Mouse (Mus musculus) forebrain, embryonic 11.5 days (tissue): ENCODE measurements around the gene H2-Eb2. TPM values are rescaled to one million over a fixed set of nuclear protein-coding genes. Genes with fewer than 3 reads are reported as not detected.
A peak's percentile ranks its signal among the peaks of the same experiment; 100 is the strongest.

ENCODE experiments used
- ATAC-seq: fragments of 200-750 bp; cut with Nextera tagmentation; replicated peaks from 2 replicates; pipeline ENCODE4 v1.8.0; 2017; ENCODE audit warnings: moderate TSS enrichment; ENCODE audit not compliant: low FRiP score
- DNase-seq: peaks from one replicate; pipeline ENCODE4 v3.0.0-alpha.2; 2017; ENCODE audit warnings: low spot score
- H3K27ac ChIP-seq: fragments of 300-500 bp; sonication (generic); 2 replicates; pipeline ENCODE4 v1.5.1; 2014; ENCODE audit warnings: low read depth, low read length
- H3K27me3 ChIP-seq: fragments of 300-500 bp; sonication (generic); 2 replicates; pipeline ENCODE4 v1.6.1; 2014; ENCODE audit warnings: mild to moderate bottlenecking, low read length, mixed read lengths; ENCODE audit not compliant: control insufficient read depth, insufficient read depth
- H3K36me3 ChIP-seq: fragments of 300-500 bp; sonication (generic); 2 replicates; pipeline ENCODE4 v1.6.1; 2014; ENCODE audit warnings: mild to moderate bottlenecking, low read length, moderate library complexity, mixed read lengths; ENCODE audit not compliant: control insufficient read depth, insufficient read depth
- H3K4me1 ChIP-seq: fragments of 300-500 bp; sonication (generic); replicated peaks from 2 replicates; pipeline ENCODE4 v1.6.1; 2014; ENCODE audit warnings: low read length, mixed read lengths; ENCODE audit not compliant: control insufficient read depth, insufficient read depth
- H3K4me2 ChIP-seq: fragments of 300-500 bp; sonication (generic); 2 replicates; pipeline ENCODE4 v1.6.1; 2014; ENCODE audit warnings: low read depth, mild to moderate bottlenecking, low read length, moderate library complexity, mixed read lengths; ENCODE audit not compliant: severe bottlenecking
- H3K4me3 ChIP-seq: fragments of 300-500 bp; sonication (generic); 2 replicates; pipeline ENCODE4 v1.5.1; 2014; ENCODE audit warnings: low read depth, low read length
- H3K9ac ChIP-seq: fragments of 300-500 bp; sonication (generic); 2 replicates; pipeline ENCODE4 v1.6.1; 2014; ENCODE audit warnings: low read length
- H3K9me3 ChIP-seq: fragments of 300-500 bp; sonication (generic); 2 replicates; pipeline ENCODE4 v1.6.1; 2016; ENCODE audit warnings: low read length, mixed read lengths; ENCODE audit not compliant: control insufficient read depth
- WGBS: fragments of 180-500 bp; shearing (Covaris S2); extraction: QIAGEN DNeasy Blood & Tissue Kit; methylation state at CpG from one replicate; pipeline ENCODE4 v1.1.7; 2014; 5-methylcytosine and 5-hydroxymethylcytosine counted together
- polyA plus RNA-seq: library from polyadenylated mRNA; unstranded; fragments of >200 nt; fragmentation: Nextera tagmentation; extraction: Ambion mirVana; gene quantifications from 2 replicates; pipeline ENCODE4 v1.2.1, GENCODE M21; 2014

The H2-Eb2 gene
- not detected in 2 replicates for polyA plus RNA-seq

- 58% methylated on average over 4 of the region's 4 CpGs for WGBS
- Histone ChIP-seq H3K27ac (no peak within 1 kb of the TSS), H3K36me3 (no peaks in the 10 kb centered on the region), H3K9me3 (no peaks in the 10 kb centered on the region), H3K27me3 (no peaks in the 10 kb centered on the region), H3K4me2 (no peak within 1 kb of the TSS), H3K4me1 (no peaks in the 10 kb centered on the region), H3K4me3 (no peak within 1 kb of the TSS), H3K9ac (no peak within 1 kb of the TSS)
- DNase-seq (no peak), ATAC-seq (no peak)
These were observed at the start of gene H2-Eb2 for GRCm38 (mm10) chr17:34325436-34325835. Gene H2-Eb2, plus strand, starts transcription at chr17:34325665.

- WGBS: 74% methylated on average over 1 of the region's 1 CpGs
- ATAC-seq: no peak
These were observed 44.9 kb upstream of the H2-Eb2 start for GRCm38 (mm10) chr17:34280499-34281038.

DNA sequence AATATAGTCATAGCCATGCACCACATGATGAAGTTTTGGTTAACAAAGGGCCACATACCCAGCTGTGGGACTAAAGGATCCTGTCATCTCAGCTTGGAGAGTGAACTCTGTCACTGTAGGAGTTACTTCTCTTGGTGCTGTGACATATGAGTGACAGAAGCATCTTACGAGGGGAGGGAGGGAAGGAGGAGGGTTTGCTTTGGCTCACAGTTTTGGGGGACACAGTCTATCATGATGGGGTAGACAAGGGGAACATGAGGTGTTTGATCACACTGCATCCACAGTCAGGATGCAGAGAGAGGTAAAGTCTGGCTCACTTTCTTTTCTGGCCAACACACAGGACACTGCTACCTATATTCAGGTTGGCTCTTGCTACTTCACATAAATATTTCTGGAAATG is 43.6 kb upstream of the H2-Eb2 start:
- H3K36me3 ChIP-seq: no peaks in the 10 kb centered on the region
- 87% methylated on average over 1 of the region's 1 CpGs for WGBS
- no peak overlapping the region for H3K27ac ChIP-seq
- H3K9me3 ChIP-seq: no peaks in the 10 kb centered on the region
- H3K9ac ChIP-seq: no peak overlapping the region
- DNase-seq: no peak
- no peaks in the 10 kb centered on the region for H3K27me3 ChIP-seq
- H3K4me3 ChIP-seq: no peak overlapping the region
- no peak overlapping the region for H3K4me2 ChIP-seq
- no peaks in the 10 kb centered on the region for H3K4me1 ChIP-seq
- no peak for ATAC-seq

More at GRCm38 (mm10) chr17:34280499-34281038, 44.9 kb upstream of the H2-Eb2 start:
- no peaks in the 10 kb centered on the region for H3K36me3 ChIP-seq
- no peaks in the 10 kb centered on the region for H3K9me3 ChIP-seq
- no peak overlapping the region for H3K4me2 ChIP-seq
- no peaks in the 10 kb centered on the region for H3K4me1 ChIP-seq
- H3K4me3 ChIP-seq: no peak overlapping the region
- no peak overlapping the region for H3K27ac ChIP-seq
- DNase-seq: no peak
- H3K9ac ChIP-seq: no peak overlapping the region
- H3K27me3 ChIP-seq: no peaks in the 10 kb centered on the region

- Histone ChIP-seq H3K4me3 (no peak overlapping the region), H3K27me3 (no peaks in the 10 kb centered on the region), H3K4me1 (no peaks in the 10 kb centered on the region), H3K36me3 (no peaks in the 10 kb centered on the region), H3K9ac (no peak overlapping the region), H3K9me3 (no peaks in the 10 kb centered on the region), H3K27ac (no peak overlapping the region), H3K4me2 (no peak overlapping the region)
- DNase-seq (no peak), ATAC-seq (no peak)
- 75% methylated on average over 4 of the region's 4 CpGs for WGBS
These were observed 40.1 kb upstream of the H2-Eb2 start for GRCm38 (mm10) chr17:34285371-34285770.

GRCm38 (mm10) chr17:34285848-34286247 is 39.6 kb upstream of the H2-Eb2 start:
- no peak overlapping the region for H3K4me2 ChIP-seq
- H3K27ac ChIP-seq: no peak overlapping the region
- H3K4me1 ChIP-seq: no peaks in the 10 kb centered on the region
- H3K9ac ChIP-seq: no peak overlapping the region
- no peak for DNase-seq
- no peaks in the 10 kb centered on the region for H3K36me3 ChIP-seq
- H3K9me3 ChIP-seq: no peaks in the 10 kb centered on the region
- no peak for ATAC-seq
- WGBS: 47% methylated on average over 4 of the region's 4 CpGs
- H3K27me3 ChIP-seq: no peaks in the 10 kb centered on the region
- H3K4me3 ChIP-seq: no peak overlapping the region

- Histone ChIP-seq H3K4me2 (no peak overlapping the region), H3K36me3 (no peaks in the 10 kb centered on the region), H3K27me3 (no peaks in the 10 kb centered on the region), H3K9me3 (no peaks in the 10 kb centered on the region), H3K4me1 (no peaks in the 10 kb centered on the region), H3K4me3 (no peak overlapping the region), H3K9ac (no peak overlapping the region), H3K27ac (no peak overlapping the region)
- 80% methylated on average over 5 of the region's 5 CpGs for WGBS
- DNase-seq (no peak), ATAC-seq (no peak)
These were observed 39.0 kb upstream of the H2-Eb2 start for GRCm38 (mm10) chr17:34286501-34286900.

DNA sequence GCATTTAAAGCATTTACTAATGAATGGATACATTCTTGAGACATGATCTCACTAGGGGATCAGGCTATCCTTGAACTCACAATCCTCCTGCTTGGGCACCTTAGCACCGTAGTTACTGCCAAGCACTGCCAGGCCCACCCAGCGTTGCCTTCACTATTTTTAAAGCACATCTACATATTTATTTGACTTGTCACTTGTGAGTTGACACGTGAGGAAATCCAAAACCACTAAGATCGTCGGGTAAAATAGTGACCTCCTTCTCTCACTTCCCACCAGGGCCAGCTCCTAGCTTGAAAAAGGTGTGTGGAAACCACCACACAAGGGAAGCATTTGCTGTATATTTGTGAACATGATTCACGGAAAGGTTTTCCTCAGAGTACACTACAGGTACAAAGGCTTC is 38.5 kb upstream of the H2-Eb2 start:
- H3K27ac ChIP-seq: no peak overlapping the region
- H3K4me1 ChIP-seq: no peaks in the 10 kb centered on the region
- H3K9ac ChIP-seq: no peak overlapping the region
- ATAC-seq (no peak), DNase-seq (no peak)
- H3K4me3 ChIP-seq: no peak overlapping the region
- no peaks in the 10 kb centered on the region for H3K36me3 ChIP-seq
- no peaks in the 10 kb centered on the region for H3K27me3 ChIP-seq
- H3K9me3 ChIP-seq: no peaks in the 10 kb centered on the region
- 73% methylated on average over 6 of the region's 6 CpGs for WGBS
- H3K4me2 ChIP-seq: no peak overlapping the region

GRCm38 (mm10) chr17:34287648-34288047 is 37.8 kb upstream of the H2-Eb2 start, which contains the start of gene H2-Aa:
Gene H2-Aa, minus strand, starts transcription at chr17:34287823.
- Histone ChIP-seq H3K9ac (no peak within 1 kb of the TSS), H3K36me3 (no peaks in the 10 kb centered on the region), H3K4me3 (no peak within 1 kb of the TSS), H3K27me3 (no peaks in the 10 kb centered on the region), H3K4me2 (no peak within 1 kb of the TSS), H3K27ac (no peak within 1 kb of the TSS), H3K4me1 (no peaks in the 10 kb centered on the region), H3K9me3 (no peaks in the 10 kb centered on the region)
- DNase-seq: peak; percentile 59
- WGBS: 13% methylated on average over 8 of the region's 8 CpGs
- no peak for ATAC-seq

DNA sequence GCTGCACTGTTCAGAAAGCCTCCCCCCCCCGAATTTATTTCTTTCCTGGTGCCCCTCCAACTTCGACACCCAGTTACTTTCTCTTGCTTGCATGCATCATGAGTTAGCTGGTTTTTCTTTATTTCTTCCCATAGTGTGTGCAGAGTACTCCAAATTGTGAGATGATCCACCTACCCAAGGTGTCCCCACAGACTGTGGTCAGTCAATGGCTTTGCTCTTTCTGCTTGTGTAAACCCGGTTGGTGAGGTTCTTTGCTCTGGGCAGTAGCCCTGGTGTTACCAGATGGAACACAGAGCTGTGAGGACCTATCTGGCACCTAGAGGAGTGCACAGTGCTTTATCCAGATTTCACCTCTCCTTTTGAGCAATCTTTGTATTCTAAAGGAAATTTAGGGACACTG is 37.3 kb upstream of the H2-Eb2 start:
- WGBS: 69% methylated on average over 3 of the region's 3 CpGs
- no peak for ATAC-seq

More for the DNA sequence above, 37.3 kb upstream of the H2-Eb2 start:
- no peak overlapping the region for H3K4me2 ChIP-seq
- H3K27ac ChIP-seq: no peak overlapping the region
- no peak overlapping the region for H3K4me3 ChIP-seq
- no peak for DNase-seq
- H3K27me3 ChIP-seq: no peaks in the 10 kb centered on the region
- H3K9me3 ChIP-seq: no peaks in the 10 kb centered on the region
- H3K36me3 ChIP-seq: no peaks in the 10 kb centered on the region
- no peaks in the 10 kb centered on the region for H3K4me1 ChIP-seq
- H3K9ac ChIP-seq: no peak overlapping the region
